Mouse (Mus musculus) cerebellum, postnatal 25 days (tissue): ENCODE data around the gene Asb10.

Experiments
- DNase-seq, 2 experiments: peaks; one replicate each; pipeline ENCODE4 v3.0.0; 2021; ENCODE audit warnings: mixed read lengths in 2 of 2

Asb10 gene

DNA sequence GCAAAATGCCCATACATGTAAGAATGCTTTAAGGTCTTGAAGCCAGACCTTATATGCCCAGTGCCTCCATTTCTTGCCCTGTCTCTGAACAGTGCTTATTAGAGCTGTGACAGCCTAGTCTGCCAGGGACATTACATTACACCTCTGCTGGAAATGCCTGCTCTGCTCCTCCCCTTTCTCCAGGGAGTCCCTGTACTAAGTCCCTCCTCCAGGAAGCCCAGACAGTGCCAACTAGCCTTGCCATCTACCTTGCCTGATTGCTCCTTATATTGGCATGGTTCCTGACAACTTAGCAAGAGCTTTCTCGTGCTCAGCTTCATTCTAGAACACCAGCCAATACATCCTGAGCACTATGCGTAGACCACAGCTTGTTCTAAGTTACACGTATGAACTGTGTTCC, 5.0 kb downstream of the Asb10 start:
- no peak for DNase-seq

DNA sequence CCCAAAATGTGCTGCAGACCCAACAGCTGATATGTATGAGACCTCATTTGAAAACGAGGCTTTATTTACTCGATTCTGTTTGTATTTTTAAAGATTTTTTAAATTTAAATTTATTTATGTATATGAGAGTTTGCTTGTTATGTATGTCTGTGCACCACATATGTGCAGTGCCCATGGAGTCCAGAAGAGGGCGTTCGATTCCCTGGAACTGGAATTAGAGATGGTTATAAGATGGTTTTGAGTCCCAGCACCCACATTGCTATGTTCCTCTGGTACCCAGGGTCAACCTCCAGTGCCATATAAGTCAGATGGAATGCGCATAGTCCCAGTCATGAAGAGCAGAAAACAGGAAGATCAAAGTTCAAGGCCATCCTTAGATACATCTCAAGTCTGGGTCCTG, 6.5 kb downstream of the Asb10 start:
- no peak for DNase-seq

DNA sequence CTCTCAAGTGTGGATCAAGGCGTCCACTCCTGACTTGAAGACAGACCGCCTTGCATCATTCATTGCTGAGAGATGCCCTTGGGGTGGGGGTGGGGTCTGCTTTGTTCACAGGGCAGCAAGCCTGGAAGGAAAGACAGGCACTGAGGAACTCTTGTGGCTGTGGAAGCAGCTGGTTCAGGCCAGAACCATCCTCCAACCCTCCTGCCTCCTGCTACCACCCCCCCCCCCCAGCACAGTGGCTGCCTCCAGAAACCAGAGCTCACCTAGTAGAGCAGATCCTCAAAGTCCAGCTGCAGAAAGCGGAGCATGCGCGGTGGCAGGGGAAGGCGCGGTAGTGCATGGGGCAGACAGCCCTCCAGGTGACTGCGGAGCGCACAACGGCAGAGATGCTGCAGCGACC, 7.4 kb downstream of the Asb10 start:
- DNase-seq: no peak

DNA sequence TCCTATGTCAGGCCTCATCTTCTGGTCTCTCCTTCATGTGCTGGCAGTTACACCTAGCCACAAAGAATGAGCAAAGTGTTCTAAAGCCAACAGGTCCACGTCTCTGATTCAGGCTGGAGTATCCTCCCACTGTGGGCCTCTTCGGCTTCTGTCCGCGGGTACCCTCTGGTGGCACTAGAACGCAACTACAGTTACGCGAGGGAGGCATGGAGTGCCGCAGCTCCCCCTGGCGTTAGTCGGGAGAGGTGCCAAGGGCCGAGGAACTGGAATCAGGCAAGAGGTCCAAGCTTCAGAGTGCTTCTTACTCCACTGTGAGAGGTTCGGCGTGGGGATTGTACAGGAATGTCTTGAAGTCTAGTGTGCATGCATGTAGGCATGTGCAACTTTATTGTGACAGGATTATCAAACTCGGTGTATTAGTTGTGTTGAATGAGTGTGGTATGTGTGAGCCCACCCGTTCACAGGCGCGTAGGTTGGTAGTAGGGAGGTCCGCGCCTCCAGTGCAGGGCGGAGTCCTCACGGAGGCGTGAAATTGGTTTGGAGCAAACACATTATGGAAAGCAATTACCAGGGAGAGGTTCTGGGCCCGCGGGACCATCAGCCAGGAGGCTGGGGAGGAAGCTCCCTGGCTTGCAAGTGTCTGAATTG, 10.6 kb downstream of the Asb10 start:
- peak; percentile 95 to 96 for DNase-seq

DNA sequence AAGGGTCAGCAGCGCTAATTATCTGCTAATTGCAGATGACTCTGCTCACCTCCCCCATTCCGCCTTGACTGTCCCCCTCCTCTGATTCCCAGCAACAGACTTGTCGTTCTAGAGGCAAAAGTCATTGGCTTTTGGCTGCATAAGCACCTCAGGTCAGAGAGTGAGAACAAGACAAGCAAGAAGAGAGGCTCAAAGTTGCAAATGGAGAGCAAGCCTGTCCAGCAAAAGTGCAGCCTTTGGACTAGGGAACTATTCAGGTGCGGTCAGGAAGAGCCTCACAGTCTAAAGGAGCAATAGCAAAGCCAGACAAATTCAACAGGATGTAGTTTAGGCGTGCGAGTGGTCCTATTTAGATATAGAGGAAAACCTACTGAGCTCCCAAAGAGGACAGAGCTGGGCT, 13.0 kb downstream of the Asb10 start:
- no peak for DNase-seq

DNA sequence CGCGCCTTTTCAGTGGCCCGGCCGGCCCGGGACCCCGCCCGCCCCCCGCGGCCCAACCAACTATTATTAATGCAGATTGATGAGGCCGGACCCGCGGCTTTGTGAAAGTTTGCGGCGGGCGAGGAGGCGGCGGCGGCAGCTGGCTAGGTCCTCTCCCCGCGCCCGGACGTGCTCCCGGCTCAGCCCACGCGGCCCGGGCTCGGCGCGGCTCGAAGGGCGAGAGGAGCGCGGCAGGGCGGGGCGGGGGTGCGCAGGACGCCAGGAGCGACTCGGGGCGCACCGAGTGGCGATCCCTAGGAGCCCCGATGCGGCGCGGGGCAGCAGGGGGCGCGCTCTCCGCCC, 13.9 kb downstream of the Asb10 start, which contains the start of gene Gbx1:
TSS of gene Gbx1 (minus strand) at position 314 of the 342 bp plus-strand sequence.
- peak in 1 of 2 experiments; percentile 45 for DNase-seq

DNA sequence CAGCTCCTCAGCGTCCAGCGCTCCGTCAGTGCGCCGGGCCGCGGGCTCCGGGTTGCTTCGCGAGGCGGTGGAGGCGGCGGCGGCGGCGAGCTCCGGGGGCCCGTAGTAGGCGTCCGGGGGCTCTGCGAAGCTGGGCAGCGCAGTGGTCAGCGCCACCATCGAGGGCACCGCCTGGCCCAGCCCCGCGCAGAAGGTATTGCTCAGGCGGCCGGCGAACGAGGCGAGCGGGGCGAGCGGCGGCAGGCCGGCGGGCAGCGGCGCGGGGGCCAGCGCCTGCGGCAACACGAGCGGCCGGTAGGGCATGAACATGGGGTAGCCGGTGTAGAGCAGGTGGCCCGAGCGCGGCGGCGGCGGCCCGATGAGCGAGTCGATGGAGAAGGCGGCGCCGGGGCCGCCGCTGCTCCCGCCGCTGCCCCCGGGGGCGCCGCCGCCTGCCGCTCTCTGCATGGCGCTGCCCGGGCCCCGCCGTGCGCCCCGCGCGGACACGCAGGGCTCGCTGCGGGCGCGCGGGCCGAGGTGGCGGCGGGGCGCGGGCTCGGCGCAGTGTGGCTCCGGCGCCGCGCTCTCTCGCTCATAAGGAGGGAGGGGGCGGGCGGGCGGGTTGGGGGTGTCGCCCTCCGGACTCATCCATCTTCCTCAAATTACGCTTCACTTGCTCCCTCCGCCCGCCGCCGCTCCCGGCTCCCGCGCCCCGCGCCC, 14.4 kb downstream of the Asb10 start:
- peak in 1 of 2 experiments; percentile 40 for DNase-seq

DNA sequence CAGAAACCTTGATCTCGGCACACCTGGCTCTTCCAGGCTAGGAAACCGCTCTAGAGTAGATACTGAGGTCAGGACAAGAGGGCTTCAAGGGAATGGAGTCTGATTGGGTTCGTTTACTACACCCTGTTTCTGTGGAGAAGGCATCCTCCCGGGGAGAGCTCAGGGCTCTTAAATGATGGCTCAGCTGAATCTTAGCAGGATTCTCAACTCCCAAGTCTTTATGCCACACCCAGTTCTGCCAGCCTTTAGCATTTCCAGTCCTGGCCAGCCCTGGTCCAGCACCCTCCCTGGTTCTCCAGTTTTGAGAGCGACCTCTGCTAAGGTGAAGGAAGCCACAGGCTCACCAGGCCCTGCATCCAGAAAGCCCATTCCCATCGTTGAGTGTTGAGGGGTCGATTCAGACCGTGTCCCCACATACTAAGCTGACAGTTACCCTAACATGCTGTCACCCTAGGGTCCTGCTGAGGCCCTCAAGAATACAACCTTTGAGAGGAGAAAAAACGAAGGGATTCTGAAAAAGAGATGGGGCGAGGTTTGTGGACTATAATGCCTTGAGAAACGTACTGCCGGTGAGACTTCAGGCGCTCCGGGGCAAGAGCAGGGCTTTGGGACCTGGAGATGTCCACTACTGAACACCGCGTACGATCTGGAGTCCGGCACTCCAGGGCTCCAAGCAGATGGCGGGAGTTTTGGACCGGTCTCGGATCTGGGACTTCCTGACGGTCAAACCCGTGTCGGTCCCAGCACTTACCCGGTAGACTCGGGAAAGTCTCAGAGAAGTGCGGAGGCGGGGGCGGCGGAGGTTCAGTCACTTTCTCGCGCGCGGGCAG, 15.2 kb downstream of the Asb10 start:
- DNase-seq: no peak

DNA sequence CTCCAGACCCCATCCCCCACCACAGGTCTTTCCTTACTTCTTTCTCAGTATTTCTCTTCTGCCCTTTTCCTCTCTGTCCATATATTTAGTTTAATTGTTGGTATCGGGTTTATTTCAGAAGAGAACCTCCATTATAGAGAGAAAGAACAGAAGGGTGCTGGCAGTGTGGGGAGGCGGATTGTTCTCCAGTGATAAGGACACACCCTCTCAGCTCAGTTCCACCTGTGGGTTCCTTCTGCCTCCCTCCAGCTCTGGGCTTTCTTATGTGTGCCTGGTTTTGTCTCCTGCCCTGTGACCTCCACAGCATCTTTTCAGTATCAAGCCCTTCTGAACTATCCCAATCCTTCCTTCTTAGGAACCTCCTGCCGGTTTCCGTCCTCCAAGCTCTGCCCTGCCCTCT, 16.3 kb downstream of the Asb10 start:
- no peak for DNase-seq

DNA sequence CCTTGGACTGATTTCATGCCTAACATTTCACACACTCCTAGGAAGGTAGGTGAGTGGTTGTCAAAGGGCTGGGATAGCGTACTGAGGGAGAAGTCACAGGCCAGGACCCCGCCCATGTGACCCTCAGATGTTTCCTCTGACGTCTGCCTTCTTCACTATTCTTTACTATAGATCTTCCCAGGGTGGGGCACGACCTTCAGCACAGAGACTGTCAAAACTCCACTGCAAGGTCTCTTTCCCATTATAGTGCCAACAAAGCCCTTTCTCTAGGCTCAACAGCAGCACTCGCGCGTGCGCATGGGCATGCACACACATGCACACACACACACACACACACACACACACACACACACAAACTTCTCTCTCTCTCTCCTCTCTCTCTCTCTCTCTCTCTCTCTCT, 17.0 kb downstream of the Asb10 start:
- no peak for DNase-seq

DNA sequence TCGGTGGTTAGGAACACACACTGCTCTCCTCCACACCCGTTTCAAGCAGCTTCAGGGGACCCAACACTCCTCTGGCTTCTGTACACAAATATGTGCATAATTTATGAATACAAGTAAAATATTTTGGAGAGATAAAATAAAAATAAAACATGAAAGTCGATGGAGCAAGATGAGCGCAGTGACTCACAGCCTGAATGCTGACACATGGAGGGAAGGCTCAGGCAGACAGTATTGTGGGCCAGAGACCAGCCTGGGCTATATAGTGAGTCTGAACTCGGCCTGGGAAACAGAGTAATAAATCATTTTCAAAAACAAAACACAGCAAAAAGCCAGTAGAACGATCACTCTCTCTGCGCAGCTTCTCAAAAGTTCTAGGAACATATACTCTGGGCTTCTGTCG, 19.4 kb downstream of the Asb10 start:
- no peak for DNase-seq

DNA sequence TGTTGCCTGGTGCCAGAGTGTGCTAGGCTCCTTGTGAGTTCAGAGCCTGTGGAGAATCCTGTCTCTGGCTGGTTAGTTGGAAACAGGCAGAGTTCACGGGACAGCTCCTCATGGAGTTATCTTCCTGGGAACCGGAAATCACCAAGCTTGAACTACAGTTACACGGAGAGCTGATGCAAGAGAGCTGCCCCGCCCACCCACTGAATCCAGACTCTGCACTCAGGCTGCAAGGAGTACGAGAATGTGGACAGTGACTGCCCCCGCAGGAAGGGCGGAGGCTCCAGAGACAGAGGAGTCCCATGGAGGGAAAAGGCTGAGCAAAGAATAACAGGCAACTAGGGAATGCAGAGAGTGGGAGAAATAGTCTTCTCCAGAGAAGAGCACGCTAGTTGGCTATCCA, 28.5 kb downstream of the Asb10 start:
- no peak for DNase-seq

DNA sequence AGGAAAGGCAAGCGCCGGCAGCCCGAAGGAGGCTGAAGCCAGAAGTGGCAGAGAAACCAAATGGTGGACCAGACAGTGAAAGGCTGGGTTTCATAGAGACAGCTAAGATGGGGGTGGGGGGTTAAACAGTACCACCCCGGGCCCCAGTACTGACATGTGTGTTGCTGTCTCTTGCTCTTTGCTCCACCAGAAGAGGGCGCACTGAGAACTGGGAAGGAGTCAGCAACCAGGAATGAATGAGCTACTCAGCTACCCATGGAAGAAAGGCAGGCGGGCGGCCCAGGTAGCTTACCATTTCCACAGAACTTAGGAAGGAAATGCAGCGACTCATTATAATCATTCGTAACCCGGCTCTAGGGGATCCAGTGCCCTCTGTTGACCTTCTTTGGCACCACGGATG, 30.1 kb downstream of the Asb10 start:
- DNase-seq: peak in 1 of 2 experiments; percentile 58

DNA sequence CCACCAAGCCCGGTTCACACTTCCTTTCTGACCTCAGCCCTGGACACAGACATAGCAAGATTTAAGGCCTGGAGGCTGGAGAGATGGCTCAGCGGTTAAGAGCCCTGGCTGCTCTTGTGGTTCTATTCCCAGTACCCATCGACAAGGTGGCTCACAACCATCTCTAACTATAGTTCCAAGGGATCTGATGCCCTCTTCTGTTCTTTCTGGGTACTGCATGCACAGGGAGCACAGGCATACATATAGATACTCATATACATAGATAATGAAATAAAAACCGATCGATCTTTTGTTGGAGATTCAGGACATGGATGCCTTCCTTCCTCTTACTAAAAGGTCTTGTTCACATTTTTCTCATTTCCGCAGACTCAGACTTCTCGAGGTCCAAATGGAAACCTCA, 32.4 kb downstream of the Asb10 start:
- DNase-seq: no peak

DNA sequence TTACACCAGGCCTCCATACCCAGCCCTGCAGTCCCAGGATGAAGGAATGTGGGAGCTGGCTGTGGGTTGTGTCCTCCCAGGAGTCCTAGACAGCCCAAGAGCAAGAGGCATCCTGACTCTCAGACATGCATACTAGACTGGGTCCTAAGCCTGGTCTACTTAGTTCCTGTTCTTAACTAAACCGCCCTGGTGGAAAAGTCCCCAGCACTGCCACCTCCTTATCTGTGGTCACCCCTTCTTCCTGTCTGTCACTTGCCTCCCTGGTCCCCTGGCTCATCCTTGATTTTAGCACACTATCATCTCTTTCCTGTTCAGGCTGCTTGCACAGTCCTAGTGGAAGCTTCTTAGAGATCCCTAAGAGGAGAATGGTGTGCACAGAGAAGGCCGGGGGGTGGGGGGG, 35.3 kb downstream of the Asb10 start:
- DNase-seq: no peak

DNA sequence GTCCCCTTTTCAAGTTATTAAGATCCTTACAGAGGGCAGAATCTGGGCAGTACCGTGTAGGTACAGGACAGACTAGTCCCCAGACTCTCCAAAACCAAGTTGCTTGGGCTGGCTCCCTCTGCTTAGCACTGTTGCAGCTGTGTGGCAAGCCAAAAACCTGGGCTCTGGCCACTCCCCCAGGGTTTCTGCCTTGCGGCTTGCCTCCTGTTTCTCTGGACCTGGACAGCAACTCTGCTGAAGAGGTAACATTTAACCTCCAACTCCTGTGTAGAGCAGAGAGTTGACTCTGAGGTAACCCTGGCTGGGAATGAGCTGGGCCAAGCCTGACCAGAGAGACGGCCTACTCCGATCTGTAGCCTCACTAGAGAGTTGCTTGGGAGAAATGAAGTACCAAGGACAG, 38.0 kb downstream of the Asb10 start:
- peak in 1 of 2 experiments; percentile 15 for DNase-seq

DNA sequence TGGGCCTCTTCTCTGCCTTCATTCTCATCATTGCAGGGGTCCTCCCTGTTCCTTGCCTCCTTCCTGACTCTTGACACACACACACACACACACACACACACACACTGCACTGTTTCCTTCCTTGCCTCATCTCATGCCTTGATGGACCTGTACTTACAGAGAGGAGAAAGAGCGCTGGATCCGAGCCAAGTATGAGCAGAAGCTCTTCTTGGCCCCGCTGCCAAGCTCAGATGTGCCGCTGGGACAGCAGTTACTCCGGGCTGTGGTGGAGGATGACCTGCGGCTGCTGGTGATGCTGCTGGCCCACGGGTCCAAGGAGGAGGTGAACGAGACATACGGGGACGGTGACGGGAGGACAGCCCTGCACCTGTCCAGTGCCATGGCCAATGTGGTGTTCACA, 39.9 kb downstream of the Asb10 start:
- peak in 1 of 2 experiments; percentile 67 for DNase-seq

DNA sequence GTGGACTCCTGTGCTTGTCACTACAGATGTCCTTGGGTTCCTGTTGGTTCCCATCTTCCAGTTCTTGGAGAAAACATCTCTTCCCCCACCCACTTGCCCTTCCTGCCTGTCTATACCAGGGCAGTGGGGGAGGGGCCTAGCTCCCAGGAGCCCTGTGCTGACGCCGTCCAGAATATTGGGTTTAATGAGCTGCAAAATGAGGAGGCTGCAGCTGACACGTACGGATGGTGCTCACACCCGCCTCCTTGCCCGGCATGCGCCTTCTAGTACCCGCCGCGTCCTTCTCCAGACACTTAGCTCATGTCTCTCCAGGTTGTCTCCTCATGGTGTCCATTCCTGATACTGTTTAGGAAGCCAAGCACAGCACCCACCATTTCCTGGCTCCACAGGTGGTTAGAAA, 41.7 kb downstream of the Asb10 start:
- no peak for DNase-seq

DNA sequence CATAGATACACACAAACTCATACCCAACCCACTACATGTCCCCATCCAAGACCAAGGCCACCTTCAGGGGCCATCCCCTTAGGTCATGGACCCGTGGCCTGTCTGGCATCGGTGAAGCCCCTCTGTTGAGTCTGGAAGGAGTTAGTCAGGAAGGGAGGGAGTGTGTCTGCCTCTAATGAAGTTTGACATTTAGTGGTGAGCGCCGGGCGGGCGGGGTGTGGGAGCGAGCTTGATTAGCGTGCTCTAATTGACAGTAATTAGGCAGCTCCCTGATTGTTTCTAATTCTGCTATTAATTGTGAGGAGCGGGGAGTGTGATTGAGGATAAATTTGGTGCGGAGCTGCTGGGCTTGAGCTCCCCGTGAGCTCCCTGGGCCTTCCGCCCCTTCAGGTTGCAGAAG, 43.3 kb downstream of the Asb10 start:
- DNase-seq: no peak

DNA sequence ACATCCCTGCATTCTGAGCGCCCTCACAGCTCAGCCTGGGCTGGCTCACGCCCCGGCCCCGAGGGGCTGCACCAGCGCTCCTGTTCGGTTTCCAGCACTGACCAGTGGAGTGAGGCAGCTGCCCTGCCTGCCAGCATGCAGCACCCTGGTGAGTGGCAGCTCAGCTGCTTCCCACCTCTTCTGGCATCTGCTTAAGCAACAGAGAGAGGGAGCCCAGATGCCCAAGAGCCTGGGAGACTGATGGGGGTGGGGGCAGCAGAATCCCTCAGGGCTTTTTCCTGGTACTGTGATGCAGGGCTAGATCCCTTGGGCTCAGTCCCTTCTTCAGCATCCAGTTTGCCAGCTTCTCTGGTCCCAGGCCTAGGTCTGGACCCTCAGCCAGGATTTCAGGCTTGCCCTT, 44.0 kb downstream of the Asb10 start:
- DNase-seq: peak in 1 of 2 experiments; percentile 10

DNA sequence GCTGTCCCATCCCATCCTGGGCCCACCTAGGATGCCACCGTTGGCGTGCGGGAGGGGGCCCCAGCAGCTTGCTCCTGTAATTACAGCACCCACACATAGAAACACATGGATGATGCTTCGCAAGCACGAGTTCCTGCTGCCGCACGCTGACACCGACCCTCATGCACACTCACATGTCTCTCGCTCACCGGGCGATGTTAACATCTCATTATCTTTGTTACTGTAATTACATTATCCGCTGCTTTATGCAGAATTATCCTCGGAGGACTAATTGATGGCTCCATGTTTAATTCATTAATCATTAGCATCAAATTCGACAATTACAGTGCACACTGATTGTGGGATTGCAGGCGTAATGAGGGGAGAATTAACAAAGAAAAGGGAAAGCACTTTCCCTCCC, 45.8 kb downstream of the Asb10 start:
- peak; percentile 5 for DNase-seq

DNA sequence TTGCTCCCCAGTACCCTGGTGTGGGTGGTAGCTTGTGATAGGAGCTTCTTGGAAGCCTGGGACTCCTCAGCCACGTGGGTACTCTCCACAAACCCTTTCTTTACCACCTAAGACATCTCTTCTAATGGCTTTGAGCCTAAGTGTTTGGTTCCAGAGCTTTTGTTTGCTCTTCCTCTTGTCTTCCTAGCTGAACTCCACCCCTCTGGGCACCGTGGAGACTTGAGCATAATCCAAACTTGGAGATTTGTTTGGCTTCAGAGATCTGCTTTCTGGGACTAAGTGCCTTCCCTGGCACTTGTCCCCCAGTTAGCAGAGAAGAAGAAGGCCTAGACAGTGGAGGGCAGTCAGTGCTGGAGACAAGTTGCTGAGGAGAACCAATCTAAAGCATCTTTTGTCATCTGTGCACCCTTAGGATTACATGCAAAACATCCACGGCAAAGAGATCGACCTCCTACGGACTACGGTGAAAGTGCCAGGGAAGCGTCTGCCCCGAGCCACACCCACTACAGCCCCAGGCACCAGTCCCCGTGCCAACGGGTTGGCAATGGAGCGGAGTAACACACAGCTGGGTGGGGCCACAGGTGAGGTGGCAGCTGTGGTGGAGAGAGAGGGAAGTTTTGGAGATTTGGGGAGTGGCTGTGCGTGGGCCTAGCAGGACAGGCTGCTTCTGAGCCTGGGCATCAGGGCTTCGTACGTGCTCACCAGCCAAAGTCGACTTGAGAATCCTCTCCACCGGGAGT, 48.1 kb downstream of the Asb10 start:
- no peak for DNase-seq

DNA sequence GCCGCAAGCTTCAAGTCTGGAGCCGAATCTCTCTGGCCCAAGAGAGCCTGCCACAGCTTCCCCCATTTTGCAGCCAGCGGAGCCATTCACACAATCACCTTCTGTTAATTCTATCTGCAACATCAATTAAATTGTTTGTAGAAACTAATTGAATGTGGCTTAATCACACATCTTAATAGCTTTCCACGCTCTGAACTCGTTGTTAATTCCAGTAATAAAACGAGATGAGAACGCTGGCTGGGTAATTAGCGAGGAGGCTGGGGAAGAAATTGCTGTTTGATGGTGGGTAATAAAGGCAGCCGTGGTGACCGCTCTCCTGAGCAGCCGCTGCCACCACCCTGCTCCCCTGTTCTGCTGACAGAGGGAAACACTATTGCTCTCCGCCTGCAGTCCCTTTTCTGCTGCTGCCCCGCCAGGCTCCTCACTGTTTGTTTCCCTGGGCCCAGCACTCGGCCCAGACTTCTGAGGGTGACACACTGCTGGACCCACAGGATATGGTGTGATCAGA, 50.3 kb downstream of the Asb10 start:
- DNase-seq: no peak
